Mouse (Mus musculus) right cerebral cortex, postnatal 10 days (tissue): ENCODE results near the gene Ugdh.
"Not testable (repeated sequence)": the region's sequence is repeated elsewhere in the genome, so short reads cannot be mapped to it uniquely, and the experiment has no call there.

Experiments
- DNase-seq, 2 experiments: peaks; one replicate each; pipeline ENCODE4 v3.0.0; 2021; ENCODE audit warnings: low spot score in 2 of 2

Ugdh gene

DNA sequence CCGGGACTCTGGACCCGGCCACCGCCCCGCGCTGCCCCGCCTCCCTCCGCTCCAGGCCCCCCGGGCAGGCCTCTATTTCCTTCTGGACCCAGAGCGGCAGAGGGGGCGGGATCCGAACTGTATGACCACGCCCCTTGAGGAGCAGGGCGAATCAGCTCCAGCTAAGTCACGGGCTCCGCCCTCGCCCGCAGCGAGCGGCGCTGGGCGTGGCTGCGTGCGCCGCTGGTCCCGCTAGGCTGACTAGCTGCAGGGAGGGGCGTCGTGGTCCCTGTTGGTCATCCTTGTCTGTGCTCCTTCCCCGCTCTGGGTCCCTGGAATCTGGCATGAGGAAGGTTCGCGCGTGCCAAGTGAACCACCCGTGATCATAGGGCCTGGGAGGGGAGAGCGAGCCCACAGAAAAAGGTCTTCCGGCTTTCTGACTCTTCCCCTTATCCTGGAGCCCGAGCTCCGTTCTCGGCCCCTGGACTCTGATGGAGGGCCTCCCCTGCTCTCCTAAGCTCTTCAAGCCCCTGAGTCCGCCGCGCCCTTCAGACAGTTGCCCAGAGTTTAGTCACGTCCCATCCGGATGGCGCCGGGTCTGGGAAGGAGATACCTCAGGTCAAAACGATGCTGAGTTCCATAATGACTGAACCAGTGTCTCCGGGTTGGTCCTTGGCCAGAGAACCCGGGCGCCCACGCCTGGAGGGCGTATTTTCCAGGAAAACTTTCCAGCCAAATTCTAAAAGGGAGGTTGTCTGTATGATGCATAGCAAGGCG lies at the start of gene Ugdh:
Gene Ugdh, minus strand, starts transcription at position 144 of the 756 bp plus-strand sequence.
- peak; percentile 97 to 98 for DNase-seq

DNA sequence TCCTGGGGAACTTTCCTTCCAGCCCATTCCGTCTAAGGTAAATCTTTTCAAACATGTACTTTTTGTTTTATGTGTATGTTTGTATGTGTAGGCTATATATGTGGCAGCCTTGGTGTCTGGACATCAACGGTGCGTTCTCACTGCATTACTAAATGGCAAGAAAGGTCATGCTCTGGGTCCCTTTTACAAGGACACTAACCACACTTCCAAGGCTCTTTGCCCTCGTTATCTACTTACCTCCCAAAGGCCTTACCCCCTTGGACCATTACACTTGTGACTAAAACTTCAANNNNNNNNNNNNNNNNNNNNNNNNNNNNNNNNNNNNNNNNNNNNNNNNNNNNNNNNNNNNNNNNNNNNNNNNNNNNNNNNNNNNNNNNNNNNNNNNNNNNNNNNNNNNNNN lies 47.2 kb upstream of the Ugdh start:
- no peak for DNase-seq

DNA sequence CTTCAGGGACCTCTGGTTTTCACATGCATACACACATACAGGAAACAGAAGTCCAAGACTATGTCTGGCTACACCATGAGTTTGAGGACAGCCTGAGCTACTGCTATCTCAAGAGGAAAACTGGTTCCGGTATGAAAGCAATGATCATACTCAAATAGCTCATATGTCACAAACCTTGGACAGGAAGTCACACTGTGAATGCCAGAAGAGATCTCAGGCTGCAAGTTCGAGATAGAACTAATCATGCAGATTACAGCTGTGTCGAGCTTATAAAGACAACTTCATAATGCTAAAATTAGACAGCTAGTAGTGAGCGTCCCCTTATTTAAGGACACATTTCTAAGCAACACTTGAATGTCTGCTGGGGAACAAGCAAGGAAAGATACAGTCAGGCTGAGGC lies 44.8 kb upstream of the Ugdh start:
- no peak for DNase-seq

DNA sequence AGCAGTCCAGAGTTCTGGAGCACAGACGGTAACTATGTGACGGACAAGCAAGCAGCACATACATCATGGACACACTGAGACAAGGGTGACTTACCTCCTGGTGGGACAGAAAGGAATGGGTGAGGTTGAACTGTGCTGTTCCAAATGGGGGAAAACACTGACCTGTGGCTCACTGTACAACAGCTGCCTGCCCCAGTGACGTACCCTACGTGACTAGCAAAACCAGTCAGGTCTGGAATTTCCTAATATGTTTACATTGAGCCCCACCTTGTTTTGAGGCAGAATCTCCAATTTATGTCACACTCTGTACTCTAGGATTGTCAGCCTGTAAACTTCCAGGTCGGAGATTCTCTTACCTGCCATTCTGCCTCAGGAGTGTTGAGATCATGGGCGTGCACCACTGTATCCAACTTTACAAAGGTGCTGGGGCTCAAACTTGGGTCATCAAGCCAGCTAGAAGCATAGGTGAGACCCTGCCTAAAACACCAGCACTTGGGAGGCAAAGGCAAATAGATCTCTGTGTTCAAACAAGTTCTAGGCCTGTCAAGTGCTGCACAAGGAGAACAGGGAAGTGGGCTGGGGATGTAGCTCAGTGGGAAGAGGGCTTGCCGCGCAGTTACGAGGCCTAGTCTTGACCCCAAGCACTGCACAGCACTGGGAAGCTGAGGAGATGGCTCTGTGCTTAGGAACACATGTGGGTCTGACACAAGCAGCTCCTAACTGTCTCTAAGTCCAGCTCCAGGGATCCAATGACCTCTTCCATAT lies 44.1 kb upstream of the Ugdh start:
- no peak for DNase-seq

DNA sequence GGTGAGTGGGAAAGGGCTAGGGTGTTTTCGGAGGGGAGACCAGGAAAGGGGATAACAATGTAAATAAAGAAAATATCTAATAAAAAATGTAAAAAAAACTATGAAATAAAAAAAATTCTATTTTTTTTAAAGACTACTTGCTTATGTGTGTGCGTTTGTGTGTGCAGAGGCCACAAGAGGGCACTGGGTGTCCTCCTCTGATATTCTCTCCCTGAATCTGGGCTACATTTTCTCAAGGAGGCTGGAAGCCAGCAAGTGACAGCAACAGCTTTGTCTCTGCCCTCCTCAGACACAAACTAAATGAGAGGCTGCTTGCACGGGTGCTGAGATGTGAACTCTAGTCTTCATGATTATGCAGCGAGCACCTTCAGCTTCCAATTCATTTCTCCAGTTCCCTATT lies 42.5 kb upstream of the Ugdh start:
- DNase-seq: peak; percentile 37 to 44

DNA sequence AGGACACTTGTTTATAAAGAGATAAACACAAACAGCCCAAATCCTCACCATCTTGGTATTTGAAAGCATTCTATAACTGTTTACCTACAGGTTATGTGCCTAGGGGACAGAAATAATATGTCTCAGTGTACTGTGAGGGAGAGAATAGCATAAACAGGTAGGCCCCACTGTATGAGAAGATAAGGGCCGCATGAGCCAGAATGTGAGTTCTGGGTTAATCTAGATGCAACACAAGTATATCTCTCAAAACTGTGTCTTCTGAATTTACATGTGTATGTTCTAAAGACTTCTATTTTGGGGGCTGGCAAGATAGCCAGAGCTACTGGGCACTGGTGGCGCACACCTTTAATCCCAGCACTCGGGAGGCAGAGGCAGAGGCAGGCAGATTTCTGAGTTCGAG lies 41.0 kb upstream of the Ugdh start:
- not testable (repeated sequence) for DNase-seq

DNA sequence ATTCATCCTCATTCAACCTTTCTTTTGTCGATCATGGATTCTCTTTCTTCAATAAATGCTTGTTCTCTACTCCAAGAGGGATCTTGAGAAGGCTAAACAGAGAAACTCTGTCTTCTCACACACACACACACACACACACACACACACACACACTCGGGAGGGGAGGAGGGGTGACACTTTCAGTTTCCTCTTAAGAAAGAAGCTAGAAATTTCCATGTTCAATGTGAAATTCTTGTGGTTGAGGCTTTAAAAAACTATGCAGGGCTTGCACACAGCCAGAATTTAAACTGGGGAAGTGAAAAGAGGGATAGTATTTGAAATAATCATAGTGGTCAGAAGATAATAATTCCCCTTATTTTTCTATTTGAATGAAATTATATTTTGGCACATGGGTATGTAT lies 40.1 kb upstream of the Ugdh start:
- DNase-seq: peak in 1 of 2 experiments; percentile 49

DNA sequence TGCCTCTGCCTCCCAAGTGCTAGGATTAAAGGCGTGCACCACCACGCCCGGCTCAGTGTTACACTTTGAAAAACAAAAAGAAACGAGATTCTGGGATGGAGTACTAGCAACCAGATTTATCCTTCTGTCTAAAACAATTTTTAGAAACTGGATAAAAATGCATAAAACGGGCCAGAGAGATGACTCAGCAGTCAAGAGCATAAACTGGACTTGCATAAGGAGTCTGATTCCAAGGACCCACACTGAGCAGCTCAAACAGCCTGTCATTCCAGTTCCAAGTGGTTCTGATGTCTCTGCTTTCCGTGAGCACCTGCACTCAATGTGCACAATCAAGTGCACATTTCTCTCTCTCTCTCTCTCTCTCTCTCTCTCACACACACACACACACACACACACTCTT lies 34.0 kb upstream of the Ugdh start:
- no peak for DNase-seq

DNA sequence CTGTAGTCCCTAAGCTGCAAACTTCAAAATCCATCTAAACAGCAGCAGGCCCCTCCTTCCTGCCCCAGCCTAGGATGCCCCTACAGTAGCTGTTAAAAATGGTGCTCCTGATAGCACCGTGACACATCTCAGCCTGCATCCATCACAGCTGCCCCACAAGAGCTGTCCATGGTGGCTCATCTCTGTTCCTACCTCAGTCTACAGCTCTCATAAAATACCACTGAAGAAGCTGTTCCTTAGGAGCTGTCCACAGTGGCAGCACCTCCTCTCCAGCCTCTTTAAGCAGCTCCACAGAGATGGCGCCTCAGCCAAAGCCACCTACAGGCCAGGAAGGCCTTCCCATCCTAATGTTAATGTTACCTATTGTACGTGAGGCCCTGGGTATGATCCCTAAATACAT lies 31.2 kb upstream of the Ugdh start:
- no peak for DNase-seq

DNA sequence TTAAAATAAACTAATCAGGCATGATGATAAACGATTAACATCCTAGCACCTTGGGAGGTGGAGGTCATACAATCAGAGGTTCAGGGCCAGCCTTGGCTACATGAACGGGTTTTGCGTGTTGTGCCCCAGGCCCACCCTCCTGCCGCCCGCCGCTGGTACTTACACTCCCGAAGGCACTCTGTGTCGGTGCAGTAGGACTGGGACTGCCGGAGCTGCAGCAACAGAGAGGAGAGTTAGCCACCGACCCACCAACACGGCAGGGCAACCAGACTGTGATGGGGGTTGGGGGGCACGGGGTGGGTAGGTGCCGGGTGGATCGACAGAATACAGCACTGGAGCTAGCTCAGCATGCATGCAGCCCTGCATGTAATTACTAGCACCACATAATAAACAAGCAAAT lies 24.6 kb upstream of the Ugdh start:
- DNase-seq: no peak

DNA sequence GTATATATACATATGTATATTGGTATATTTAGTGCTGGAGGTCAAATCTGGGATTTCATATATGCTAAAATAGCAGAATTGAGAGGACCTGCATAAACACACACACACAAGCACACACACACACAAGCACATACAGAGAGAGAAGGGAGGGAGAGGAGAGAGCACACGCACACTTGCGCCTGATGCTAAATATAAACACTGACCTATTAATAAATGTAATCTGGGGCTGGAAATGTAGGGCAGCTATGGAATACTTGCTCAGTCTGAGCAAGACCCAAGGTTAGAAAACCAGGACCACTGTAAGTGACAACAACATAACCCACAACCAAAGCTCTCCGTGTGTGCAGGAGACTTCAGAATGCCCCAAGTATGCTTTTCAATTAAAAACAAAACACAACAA lies 23.7 kb upstream of the Ugdh start:
- DNase-seq: no peak

DNA sequence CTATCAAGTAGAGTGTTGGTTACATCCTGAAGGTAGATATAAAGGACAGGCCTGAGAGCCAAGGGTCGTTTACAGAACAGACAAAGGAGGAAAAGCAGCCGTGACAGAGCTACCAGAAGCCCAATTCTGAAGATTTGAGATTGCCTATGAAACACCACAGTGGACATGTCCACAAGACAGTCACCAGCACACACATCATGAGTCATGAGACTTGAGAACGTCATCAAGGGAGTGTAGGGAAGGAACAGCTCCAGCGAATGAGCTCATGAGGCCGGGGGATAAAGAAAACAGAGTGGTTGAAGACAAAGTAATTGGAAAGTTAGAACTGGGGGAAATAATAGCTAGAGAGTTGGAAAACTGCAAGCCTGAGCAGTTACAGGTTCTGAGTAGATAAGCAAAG lies 22.1 kb upstream of the Ugdh start:
- no peak for DNase-seq

DNA sequence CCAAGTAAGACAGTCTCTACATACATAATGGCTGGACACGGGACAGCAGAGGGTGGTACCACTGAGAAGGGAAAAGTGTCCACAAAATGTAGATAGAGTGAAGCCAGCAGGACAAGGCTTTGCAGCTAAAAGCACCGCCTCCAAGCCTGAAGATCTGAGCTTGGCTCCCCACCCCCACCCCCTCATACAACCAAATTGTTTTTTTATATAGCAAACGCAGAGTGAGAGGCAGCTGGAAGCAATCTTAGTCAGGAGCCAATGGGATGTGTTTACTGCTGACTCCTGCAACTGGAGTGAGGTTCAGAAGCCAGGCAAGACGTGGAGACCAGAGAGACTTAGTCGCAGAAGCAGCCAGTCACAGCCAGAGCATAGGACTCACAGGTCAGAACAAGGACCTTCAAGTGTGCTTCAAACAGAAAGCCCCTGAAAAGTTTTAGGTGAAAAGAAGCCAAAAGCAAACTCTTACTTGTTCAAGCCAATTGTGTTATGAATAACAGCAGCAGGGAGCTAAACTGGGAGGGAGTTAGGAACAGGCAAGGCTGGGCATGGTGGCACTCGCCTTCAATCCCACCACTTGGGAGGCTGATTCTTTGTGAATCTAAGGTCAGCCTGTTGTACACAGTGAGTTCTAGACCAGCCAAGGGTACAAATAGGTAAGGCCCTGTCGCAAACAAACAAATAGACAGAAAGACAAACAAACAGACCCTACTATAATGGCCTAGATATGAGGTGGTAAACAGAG lies 21.5 kb upstream of the Ugdh start:
- DNase-seq: no peak

DNA sequence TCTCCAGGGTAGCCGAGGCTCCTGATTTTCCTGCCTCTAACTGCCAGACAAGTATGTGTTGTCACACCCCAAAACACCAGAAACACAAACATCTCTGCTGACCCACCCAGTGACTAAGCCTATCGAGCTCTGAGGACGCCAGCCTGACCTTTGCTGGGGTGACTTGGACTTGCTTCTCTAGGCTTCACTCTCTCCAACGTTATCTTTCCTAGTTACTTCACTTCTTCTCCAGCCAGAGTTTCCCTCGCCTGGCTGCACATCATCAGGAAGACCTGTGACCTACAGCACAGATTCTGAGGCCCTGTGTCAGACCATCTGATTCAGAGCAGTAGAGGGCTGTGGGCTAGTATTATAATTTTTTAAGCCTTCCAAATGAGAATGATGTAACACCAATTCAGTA lies 19.0 kb upstream of the Ugdh start:
- DNase-seq: no peak

DNA sequence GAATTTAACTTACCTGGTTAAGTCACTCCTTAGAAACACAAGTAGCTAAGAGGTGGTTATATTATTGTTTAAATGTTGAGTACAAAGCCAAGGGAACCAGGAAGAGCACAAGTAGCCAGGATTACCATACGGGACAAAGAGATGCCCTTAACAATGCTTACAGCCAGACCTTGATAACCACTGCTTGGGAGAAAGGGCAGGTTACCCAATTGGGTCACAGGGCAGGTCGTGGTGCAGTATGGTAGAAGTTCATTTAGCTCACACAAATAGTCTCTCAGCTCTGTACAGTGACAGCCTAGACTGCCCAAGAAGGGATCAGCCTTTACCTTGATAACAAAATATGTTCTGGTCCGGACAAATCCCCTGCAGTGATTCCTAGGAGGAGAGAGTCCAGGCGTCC lies 13.2 kb upstream of the Ugdh start:
- no peak for DNase-seq

DNA sequence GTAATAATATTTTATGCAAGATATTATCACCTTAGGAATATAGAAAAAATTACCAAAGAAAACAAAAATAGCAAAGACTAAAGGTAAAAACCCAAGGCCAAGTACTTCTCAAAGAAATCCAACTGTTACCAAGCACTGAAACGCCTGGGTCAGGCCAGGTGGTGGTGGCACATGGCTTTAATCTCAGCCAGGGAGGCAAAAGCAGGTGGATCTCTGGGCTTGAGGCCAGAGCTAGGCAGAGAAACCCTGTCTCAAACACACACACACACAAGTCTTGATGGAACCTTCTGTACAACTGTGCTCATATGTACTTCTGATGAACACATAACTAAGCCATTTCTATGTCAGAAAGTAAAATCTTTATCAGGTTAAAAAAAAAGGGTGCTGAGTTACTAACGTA lies 12.1 kb upstream of the Ugdh start:
- no peak for DNase-seq

DNA sequence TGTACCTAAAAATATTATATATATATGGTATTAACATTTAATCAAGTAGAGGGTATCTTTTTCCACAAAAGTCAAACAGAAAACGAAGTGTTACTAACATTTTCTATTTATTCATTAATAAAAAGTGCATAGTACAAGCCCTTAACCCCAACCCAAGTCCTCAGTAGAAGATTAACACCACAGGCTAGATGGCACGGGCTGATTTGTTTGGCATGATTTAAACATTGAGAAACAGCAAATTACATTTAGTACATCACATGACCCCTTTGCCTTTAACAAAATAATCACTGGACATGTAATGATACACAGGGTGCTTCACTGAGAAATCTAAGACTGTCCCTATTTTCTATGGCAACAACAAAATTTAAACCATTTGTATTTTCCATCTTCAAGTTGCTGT lies 11.0 kb upstream of the Ugdh start:
- DNase-seq: no peak

DNA sequence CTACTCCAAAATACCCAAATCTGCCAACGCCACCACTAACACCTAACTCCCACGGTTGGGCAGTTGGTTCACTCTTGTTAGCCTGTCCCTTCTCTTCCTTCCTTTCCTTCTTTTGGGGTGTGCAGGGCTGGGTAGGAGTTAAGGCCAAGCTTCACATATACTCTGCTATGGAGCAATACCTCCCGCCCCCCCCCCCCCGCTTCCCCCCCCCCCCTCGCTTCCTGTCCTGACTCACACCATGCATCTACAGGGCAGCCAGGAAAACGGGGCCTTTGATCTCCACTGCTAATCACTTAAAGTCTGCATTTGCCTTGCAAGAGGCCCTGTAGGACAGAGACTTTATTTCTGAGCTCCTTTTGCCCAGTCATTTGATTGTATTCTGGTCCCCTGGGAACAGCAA lies 9.2 kb upstream of the Ugdh start:
- DNase-seq: no peak

DNA sequence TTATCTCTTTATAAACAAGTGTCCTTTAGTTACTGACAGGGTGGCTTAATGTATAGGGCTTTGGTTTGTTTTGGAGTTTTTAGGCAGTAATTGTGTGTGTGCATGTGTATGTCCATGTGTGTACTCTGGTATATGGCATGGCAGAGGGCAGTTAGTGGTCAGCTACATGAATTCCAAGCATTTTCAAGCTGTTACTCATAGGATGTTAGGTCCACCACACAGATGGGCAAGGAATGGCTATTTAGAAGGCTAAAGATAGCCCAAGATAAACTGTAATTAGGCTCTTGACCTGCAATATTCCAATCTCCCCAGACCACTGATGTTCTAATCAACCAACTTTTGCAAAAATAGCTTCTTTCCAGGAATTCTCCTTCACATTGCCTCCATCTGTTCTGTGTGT lies 2.3 kb upstream of the Ugdh start:
- no peak for DNase-seq

DNA sequence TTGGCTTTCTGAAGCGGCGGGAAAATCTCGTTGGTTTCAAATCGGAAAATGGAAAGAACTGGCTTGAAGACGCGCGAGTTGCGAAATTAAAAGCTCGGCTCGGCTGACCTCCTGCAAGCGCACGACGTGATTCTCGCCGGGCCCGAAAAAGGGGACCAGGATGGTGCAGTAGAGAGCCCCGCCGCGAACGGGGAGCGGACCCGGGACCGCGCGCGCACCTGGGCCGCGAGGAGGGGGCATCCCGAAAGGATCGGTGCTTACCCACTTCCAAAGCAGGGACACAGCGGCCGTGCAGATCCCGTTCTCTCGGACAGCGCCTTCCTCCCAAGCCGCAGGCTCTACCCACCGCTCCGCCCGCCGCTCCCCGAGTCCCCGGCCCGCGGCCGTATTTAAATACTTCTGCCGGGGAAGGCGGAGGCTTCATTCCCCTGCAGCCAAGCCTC lies 365 bp downstream of the Ugdh start:
- DNase-seq: no peak

DNA sequence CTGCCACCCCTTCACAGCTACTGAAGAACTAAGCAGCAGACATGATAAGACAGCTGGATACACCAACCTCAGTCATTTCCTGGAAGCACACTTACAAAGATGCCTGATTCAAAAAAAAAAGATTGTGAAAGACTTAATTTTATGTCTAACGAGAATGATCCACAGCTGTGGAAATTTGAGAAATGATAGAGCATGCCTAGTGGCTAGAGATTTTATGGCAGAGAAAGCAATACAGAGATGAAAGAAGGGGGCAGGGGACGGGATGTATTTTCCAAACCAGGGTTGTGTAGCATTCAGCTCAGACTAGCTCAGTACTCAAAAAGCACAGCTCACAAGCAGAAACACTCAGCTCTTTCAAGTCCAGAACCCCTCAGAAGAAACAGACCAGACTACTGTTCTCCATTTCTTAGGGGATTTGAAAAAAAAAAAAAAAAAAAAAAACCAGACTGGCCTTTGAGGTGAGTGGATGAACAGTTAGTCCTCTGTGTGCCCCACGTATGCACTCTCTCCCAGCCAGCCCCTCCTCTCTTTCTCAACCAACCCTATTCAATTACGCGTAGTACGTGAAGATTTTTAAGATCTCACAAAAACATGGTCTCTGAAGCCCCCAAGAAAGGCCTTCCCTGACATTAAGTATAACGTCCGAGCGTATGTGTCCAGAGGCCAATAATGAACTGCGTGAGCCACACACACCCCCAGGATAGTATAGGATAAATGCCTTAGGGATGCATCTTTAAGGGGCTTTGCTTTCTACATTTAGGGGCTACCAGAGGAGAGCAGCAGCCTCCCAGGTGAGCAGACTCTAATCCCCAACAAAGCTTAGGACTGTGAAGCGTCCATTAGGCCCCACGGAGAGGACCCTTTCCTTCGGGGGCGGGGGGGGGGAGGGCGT lies 1.0 kb downstream of the Ugdh start:
- peak; percentile 44 to 65 for DNase-seq

DNA sequence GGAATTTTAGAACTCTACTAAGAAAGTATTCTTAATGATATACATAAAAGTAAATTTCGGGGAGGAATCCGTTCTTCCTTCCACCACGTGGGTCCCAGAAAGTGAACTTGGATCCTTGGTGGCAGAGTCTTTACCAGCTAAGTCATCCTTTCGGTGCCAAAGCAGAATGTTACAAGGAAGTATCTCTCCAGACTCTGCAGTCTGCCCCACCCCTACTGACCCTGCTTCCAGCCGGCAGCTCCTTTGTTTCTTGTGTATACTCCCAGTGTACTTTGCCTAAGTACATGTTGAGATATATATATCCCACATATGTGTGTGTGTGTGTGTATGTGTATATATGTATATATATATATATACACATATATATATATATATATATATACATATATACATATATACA lies 6.3 kb downstream of the Ugdh start:
- no peak for DNase-seq
